Mouse (Mus musculus) midbrain, postnatal 0 days (tissue): ENCODE measurements around the gene Mogat2. TPM values are rescaled to one million over a fixed set of nuclear protein-coding genes. Genes with fewer than 3 reads are reported as not detected.

Experiments
- ATAC-seq: fragments of 200-750 bp; cut with Nextera tagmentation; 2 replicates; pipeline ENCODE4 v1.8.0; 2017; ENCODE audit warnings: moderate number of reproducible peaks, mild to moderate bottlenecking, moderate TSS enrichment, moderate library complexity; ENCODE audit not compliant: low FRiP score
- DNase-seq: peaks from one replicate; pipeline ENCODE4 v3.0.0-alpha.2; 2015; ENCODE audit warnings: low spot score
- H3K27ac ChIP-seq: fragments of 300-500 bp; sonication (generic); 2 replicates; pipeline ENCODE4 v1.5.1; 2014; ENCODE audit warnings: low read depth, mild to moderate bottlenecking, low read length, mixed read lengths
- H3K27me3 ChIP-seq: fragments of 300-500 bp; sonication (generic); 2 replicates; pipeline ENCODE4 v1.6.1; 2014; ENCODE audit warnings: low read length, control low read depth, mixed read lengths; ENCODE audit not compliant: insufficient read depth
- H3K36me3 ChIP-seq: fragments of 300-500 bp; sonication (generic); 2 replicates; pipeline ENCODE4 v1.6.1; 2014; ENCODE audit warnings: low read length, control low read depth, mixed read lengths; ENCODE audit not compliant: insufficient read depth
- H3K4me1 ChIP-seq: fragments of 300-500 bp; sonication (generic); 2 replicates; pipeline ENCODE4 v1.6.1; 2014; ENCODE audit warnings: mild to moderate bottlenecking, control low read depth, antibody characterized with exemption, low read length, mixed read lengths; ENCODE audit not compliant: insufficient read depth
- H3K4me2 ChIP-seq: fragments of 300-500 bp; sonication (generic); 2 replicates; pipeline ENCODE4 v1.6.1; 2014; ENCODE audit warnings: low read depth, mild to moderate bottlenecking, low read length, mixed read lengths; ENCODE audit not compliant: poor library complexity, severe bottlenecking
- H3K4me3 ChIP-seq: fragments of 300-500 bp; sonication (generic); 2 replicates; pipeline ENCODE4 v1.5.1; 2014; ENCODE audit warnings: low read depth, mild to moderate bottlenecking, low read length, moderate library complexity
- H3K9ac ChIP-seq: fragments of 300-500 bp; sonication (generic); replicated peaks from 2 replicates; pipeline ENCODE4 v1.6.1; 2014; ENCODE audit warnings: mild to moderate bottlenecking, low read length, moderate library complexity, mixed read lengths; ENCODE audit not compliant: poor library complexity, severe bottlenecking
- H3K9me3 ChIP-seq: fragments of 300-500 bp; sonication (generic); 2 replicates; pipeline ENCODE4 v1.6.1; 2016; ENCODE audit warnings: low read length, control low read depth
- CTCF ChIP-seq: IDR thresholded peaks from 2 replicates; pipeline ENCODE4 v1.5.1; 2016; ENCODE audit warnings: antibody characterized with exemption, mild to moderate bottlenecking
- WGBS: fragments of 180-500 bp; shearing (Covaris S2); extraction: QIAGEN DNeasy Blood & Tissue Kit; methylation state at CpG from one replicate; pipeline ENCODE4 v1.1.7; 2014; 5-methylcytosine and 5-hydroxymethylcytosine counted together
- polyA plus RNA-seq: library from polyadenylated mRNA; unstranded; fragments of >200 nt; fragmentation: Nextera tagmentation; extraction: Ambion mirVana; gene quantifications from 2 replicates; pipeline ENCODE4 v1.2.1, GENCODE M21; 2015
- total RNA-seq: library from RNA; depleted of rRNA; stranded (reverse); fragments of >200 nt; gene quantifications from 2 replicates; pipeline ENCODE4 v1.2.3, GENCODE M21; 2014

The Mogat2 gene
- total and polyA plus RNA-seq, 2 experiments from 2014 or later, result 0.38 TPM; not detected in 1

- Histone ChIP-seq H3K27me3 (no peaks in the 10 kb centered on the region), H3K9ac (peak overlapping the region; percentile 57), H3K27ac (no peak overlapping the region), H3K36me3 (peaks cover 2% of the 10 kb centered on the region; the same call in 1 of the 2 replicates), H3K4me2 (peak overlapping the region; percentile 96), H3K4me1 (peaks cover 23% of the 10 kb centered on the region; the same call in 1 of the 2 replicates), H3K9me3 (no peaks in the 10 kb centered on the region), H3K4me3 (peak overlapping the region; percentile 86)
- DNase-seq, result no peak
- TF ChIP-seq CTCF, result no peak
- ATAC-seq, result no peak
- WGBS, result 43% methylated on average over 9 of the region's 9 CpGs
These were observed 33.2 kb upstream of the Mogat2 start for GRCm38 (mm10) chr7:99271630-99272029.

GRCm38 (mm10) chr7:99268951-99269945 is 30.8 kb upstream of the Mogat2 start:
- ATAC-seq (0 out of 2 replicates have a peak, but pooled peaks have one; percentile 2), DNase-seq (no peak)
- 5% methylated on average over 41 of the region's 42 CpGs for WGBS
- Histone ChIP-seq H3K36me3 (0 out of 2 replicates have a peak, but pooled peaks cover 2% of the 10 kb centered on the region), H3K4me1 (peaks cover 20% of the 10 kb centered on the region; the same call in 1 of the 2 replicates), H3K4me2 (peak overlapping the region; percentile 96), H3K9ac (peak overlapping the region; percentile 91), H3K4me3 (peak overlapping the region; percentile 86), H3K27me3 (no peaks in the 10 kb centered on the region), H3K27ac (no peak overlapping the region), H3K9me3 (no peaks in the 10 kb centered on the region)
- TF ChIP-seq CTCF, result no peak

- peak; percentile 21; the same call in 1 of the 2 replicates for ATAC-seq
- peak overlapping the region; percentile 96 for H3K4me2 ChIP-seq
- peak overlapping the region; percentile 91 for H3K9ac ChIP-seq
These were observed 30.1 kb upstream of the Mogat2 start for GRCm38 (mm10) chr7:99268506-99268900.

GRCm38 (mm10) chr7:99267897-99268505 is 29.6 kb upstream of the Mogat2 start:
- peak overlapping the region; percentile 86 for H3K4me3 ChIP-seq
- H3K4me1 ChIP-seq, result peaks cover 9% of the 10 kb centered on the region; the same call in 1 of the 2 replicates
- no peaks in the 10 kb centered on the region for H3K9me3 ChIP-seq
- peak overlapping the region; percentile 96 for H3K4me2 ChIP-seq
- H3K27ac ChIP-seq, result peak overlapping the region; percentile 98
- no peak for TF ChIP-seq CTCF
- DNase-seq (peak; percentile 91), ATAC-seq (peak; percentile 87)
- H3K36me3 ChIP-seq, result 0 out of 2 replicates have a peak, but pooled peaks cover 2% of the 10 kb centered on the region
- H3K27me3 ChIP-seq, result no peaks in the 10 kb centered on the region
- peak overlapping the region; percentile 91 for H3K9ac ChIP-seq
- under 1% methylated on average over 57 of the region's 59 CpGs for WGBS

More at GRCm38 (mm10) chr7:99268506-99268900, 30.1 kb upstream of the Mogat2 start:
- H3K36me3 ChIP-seq, result 0 out of 2 replicates have a peak, but pooled peaks cover 2% of the 10 kb centered on the region
- under 1% methylated on average over 29 of the region's 29 CpGs for WGBS
- peaks cover 14% of the 10 kb centered on the region; the same call in 1 of the 2 replicates for H3K4me1 ChIP-seq
- H3K27ac ChIP-seq, result peak overlapping the region; percentile 98
- no peak for DNase-seq
- peak overlapping the region; percentile 86 for H3K4me3 ChIP-seq
- H3K27me3 ChIP-seq, result no peaks in the 10 kb centered on the region
- no peaks in the 10 kb centered on the region for H3K9me3 ChIP-seq
- no peak for TF ChIP-seq CTCF

- TF ChIP-seq CTCF, result no peak
- H3K4me2 ChIP-seq, result peak within 1 kb of the TSS; percentile 96
- peak within 1 kb of the TSS; percentile 86 for H3K4me3 ChIP-seq
- DNase-seq (peak; percentile 93), ATAC-seq (peak; percentile 78)
- H3K36me3 ChIP-seq, result 0 out of 2 replicates have a peak, but pooled peaks cover 2% of the 10 kb centered on the region
- H3K27me3 ChIP-seq, result no peaks in the 10 kb centered on the region
- peak within 1 kb of the TSS; percentile 98 for H3K27ac ChIP-seq
- under 1% methylated on average over 34 of the region's 34 CpGs for WGBS
- H3K4me1 ChIP-seq, result peaks cover 6% of the 10 kb centered on the region; the same call in 1 of the 2 replicates
- H3K9me3 ChIP-seq, result no peaks in the 10 kb centered on the region
- H3K9ac ChIP-seq, result peak within 1 kb of the TSS; percentile 91
These were observed 29.0 kb upstream of the Mogat2 start, which contains the start of gene Map6 for GRCm38 (mm10) chr7:99267251-99267896. Map6 (plus strand) TSS chr7:99267447.
